Mouse (Mus musculus): ENCODE data around the gene Tbx6.
A peak's percentile ranks its signal among the peaks of the same experiment; 100 is the strongest.

Tbx6 gene

GRCm38 (mm10) chr7:126808703-126809455, 27.6 kb downstream of the Tbx6 start:
- DNase-seq (ENCODE audit: extremely low spot score, low read depth, low spot score), result peak; percentile 61

GRCm38 (mm10) chr7:126809723-126810369, 28.6 kb downstream of the Tbx6 start:
- DNase-seq (ENCODE audit: extremely low spot score, low read depth, low spot score), result no peak

- DNase-seq (ENCODE audit: extremely low spot score, low read depth, low spot score), result no peak
Observed at GRCm38 (mm10) chr7:126815726-126816222, 34.5 kb downstream of the Tbx6 start.

DNA sequence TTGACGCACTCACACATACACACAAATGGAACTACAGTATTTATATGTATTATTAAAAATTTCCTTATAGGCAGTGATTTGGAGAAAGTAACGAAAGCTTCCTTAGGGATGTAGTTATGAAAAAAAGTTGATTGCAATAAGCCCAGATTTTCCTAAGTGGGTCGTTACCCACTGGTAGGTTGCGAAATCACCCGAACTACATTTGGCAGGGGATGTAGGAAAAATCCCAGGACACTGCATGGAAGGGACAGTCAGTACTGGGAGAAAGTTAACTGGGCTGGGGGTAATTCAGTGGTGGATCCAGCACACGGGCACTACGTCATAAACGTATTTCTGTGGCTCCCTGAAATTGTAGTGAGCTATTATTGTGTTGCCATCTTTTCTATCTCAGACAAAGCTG, 35.2 kb downstream of the Tbx6 start:
- no peak for DNase-seq (ENCODE audit: extremely low spot score, low read depth, low spot score)

DNA sequence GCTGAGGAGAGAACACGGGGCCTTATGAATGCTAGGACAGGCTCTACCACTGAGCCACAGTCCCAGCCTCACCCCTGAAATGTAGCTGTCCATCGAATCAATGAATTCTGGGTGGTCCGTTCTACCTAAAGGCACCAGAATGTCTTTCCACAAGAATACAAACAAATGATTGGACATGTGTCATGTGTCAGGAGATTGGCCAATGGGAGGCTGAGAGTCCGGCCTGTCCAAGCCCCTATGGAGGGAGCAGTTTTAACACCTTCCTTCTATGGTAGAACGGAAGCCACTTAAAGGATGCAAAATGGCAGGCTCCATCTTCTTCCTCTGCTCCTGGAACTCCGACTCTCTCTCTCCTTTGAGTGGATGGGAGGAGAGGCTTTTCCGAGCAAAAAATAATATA, 36.3 kb downstream of the Tbx6 start:
- no peak for DNase-seq (ENCODE audit: extremely low spot score, low read depth, low spot score)

- no peak for DNase-seq (ENCODE audit: extremely low spot score, low read depth, low spot score)
Observed at GRCm38 (mm10) chr7:126818818-126819217, 37.5 kb downstream of the Tbx6 start.

GRCm38 (mm10) chr7:126821835-126822511, 40.7 kb downstream of the Tbx6 start:
- DNase-seq (ENCODE audit: extremely low spot score, low read depth, low spot score), result peak; percentile 61

GRCm38 (mm10) chr7:126822741-126823140, 41.5 kb downstream of the Tbx6 start:
- DNase-seq (ENCODE audit: extremely low spot score, low read depth, low spot score), result no peak

DNA sequence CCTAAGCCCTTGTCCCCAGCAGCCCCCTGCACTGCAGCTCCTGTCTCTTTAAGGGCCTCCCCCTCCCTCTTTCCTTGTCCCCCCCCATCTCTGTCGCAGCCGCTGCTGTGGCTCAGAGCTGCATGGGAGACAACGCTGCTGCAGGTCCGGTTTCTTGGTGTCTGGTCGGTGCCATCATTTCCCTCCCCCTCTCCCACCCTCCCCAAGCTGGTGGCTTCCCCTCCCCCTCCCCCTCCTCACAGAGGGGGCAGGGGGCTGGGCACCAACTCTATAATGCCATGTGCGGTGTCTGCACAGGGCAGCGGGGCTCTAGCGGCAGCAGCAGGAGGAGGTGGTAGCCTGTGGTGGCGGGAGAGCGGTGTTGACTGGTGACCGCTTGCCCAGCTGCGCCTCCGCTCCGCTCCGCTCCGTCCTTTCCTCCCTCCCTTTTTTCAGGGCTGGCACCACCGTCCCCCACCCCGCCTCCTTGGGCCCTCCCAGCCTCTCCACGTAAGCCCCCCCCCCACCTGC, 42.0 kb downstream of the Tbx6 start:
- DNase-seq (ENCODE audit: extremely low spot score, low read depth, low spot score), result no peak

DNA sequence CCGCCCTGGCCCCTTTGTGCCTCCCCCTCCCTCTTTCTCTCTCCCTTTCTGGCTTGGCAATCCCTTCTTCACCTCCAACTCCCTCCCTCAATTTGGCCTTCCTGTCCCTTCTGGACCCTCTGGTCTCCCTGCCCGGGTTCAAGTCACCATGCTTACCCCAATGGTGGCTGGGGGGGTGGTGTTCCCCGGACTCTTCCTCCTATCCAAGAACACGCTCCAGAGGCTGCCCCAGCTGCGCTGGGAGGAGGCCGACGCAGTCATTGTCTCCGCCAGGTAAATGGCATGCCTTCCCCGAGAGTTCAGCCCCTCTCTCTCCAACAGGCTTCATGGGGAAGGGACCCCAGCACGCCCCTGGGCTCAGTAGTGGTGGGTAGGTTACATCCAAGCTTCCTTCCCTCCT, 42.7 kb downstream of the Tbx6 start:
- DNase-seq (ENCODE audit: extremely low spot score, low read depth, low spot score), result no peak

DNA sequence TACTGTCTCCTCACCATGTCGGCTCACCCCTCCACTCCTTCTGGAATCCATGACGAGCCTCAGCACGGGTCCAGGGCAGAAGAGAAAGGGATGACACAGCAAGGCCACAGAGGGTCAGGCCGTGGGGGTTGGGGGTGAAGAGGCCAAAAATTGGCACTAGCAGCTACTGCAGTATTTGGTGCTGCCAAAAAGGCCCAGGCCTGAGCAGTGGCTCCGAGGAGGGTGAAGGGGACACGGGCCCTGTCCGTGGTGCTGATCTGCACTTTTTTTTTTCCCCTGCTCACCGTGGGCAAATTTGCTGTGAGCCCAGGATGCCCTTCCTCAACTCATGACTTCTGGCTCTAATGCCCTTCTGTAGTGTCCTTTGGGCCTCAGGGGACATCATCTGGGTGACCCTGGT, 44.1 kb downstream of the Tbx6 start:
- no peak for DNase-seq (ENCODE audit: extremely low spot score, low read depth, low spot score)

DNA sequence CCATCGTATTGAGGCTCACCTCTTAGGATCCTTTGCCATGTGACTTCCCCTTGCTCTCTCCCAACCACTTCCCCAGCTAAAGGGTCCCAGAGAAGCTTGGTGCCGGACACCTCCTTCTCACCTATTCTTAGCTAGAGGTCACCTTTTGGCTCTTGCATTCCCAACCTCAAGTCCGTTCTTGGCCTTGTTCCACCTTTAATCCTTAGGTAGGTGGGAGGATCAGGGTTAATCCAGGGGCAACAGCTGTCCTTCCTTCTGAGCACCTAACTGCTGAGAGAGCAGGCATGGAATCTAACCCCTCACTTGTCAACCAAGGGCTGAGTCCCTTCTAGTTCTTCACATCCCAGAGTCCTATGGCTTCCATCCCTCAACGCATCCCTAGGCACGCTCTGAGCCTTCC, 44.7 kb downstream of the Tbx6 start:
- DNase-seq (ENCODE audit: extremely low spot score, low read depth, low spot score), result no peak

GRCm38 (mm10) chr7:126831539-126831938, 50.3 kb downstream of the Tbx6 start, which contains the start of gene 4930451I11Rik:
Gene 4930451I11Rik, minus strand, starts transcription at chr7:126831639.
- no peak for DNase-seq (ENCODE audit: extremely low spot score, low read depth, low spot score)

DNA sequence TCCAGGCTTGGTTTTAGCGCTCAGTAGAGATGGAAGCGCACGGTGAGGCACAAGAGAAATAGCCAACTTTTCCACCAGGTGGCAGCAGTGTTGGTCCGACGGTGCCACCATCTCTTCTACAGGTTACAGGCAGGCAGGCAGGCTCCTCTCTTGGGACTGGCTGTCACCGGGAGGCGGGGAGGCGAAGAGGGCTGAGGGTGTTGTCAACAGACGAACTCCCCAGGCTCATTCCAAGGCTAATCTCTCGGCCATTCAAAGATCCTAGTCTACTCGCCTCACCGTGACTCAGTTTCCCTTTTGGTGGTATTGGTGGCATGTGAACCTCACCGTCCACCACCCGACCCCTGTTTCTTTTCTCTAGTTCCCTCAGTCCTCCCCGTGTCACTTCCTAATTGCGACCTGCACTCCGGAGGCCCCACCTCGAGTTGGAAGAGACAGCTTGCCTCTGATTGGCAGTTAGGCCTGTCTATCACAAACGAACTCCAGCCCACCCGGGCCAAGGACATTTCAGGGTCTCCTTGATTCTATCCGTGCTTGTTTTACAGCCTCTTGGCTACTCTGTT, 50.8 kb downstream of the Tbx6 start:
- DNase-seq (ENCODE audit: extremely low spot score, low read depth, low spot score), result peak; percentile 57

DNA sequence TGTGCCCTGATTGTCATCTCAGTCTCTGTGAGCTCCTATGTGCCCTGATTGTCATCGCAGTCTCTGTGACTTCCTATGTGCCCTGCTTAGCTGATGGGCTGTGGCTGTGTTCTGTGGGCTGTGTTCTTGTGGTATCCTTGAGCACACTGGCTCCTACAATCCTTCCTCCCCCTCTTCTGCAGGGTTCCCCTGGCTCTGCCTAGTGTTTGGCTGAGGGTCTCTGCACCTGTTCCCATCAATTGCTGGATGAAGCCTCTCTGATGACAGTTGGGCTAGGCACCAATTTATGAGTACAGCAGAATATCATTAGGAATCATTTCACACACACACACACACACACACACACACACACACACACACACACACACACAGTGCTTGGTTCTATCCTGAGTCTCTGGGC, 52.0 kb downstream of the Tbx6 start:
- DNase-seq (ENCODE audit: extremely low spot score, low read depth, low spot score), result no peak
